Mouse (Mus musculus) heart, adult 2 months (tissue): ENCODE results near the gene Trim63. TPM values are rescaled to one million over a fixed set of nuclear protein-coding genes. Genes with fewer than 3 reads are reported as not detected.

Experiments used
- DNase-seq, 2 experiments: peaks; one replicate each; pipeline ENCODE4 v3.0.0; 2021
- H3K27ac ChIP-seq: fragments of 200-600 bp; 2 replicates; pipeline ENCODE4 v1.8.1; 2022
- H3K27me3 ChIP-seq: fragments of 200-500 bp; 2 replicates; pipeline ENCODE4 v1.6.1; 2012; ENCODE audit warnings: mild to moderate bottlenecking, low read length, inconsistent platforms, mixed read lengths; ENCODE audit not compliant: control insufficient read depth, insufficient read depth
- H3K36me3 ChIP-seq: fragments of 200-500 bp; 2 replicates; pipeline ENCODE4 v1.6.1; 2012; ENCODE audit warnings: low read length, inconsistent platforms; ENCODE audit not compliant: control insufficient read depth, insufficient read depth
- H3K4me1 ChIP-seq: fragments of 200-500 bp; 2 replicates; pipeline ENCODE4 v1.6.1; 2011; ENCODE audit warnings: low read length; ENCODE audit not compliant: control insufficient read depth, insufficient read depth
- H3K4me3 ChIP-seq: fragments of 200-600 bp; 2 replicates; pipeline ENCODE4 v1.8.1; 2022
- H3K79me2 ChIP-seq: fragments of 200-500 bp; replicated peaks from 2 replicates; pipeline ENCODE4 v1.6.1; 2012; ENCODE audit warnings: mild to moderate bottlenecking, inconsistent platforms, low read length, moderate library complexity, mixed read lengths; ENCODE audit not compliant: control insufficient read depth, insufficient read depth
- H3K9ac ChIP-seq: fragments of 200-500 bp; 2 replicates; pipeline ENCODE4 v1.6.1; 2012; ENCODE audit warnings: low read depth, mild to moderate bottlenecking, control low read depth, inconsistent platforms, low read length, mixed read lengths
- CTCF ChIP-seq: fragments of 200-600 bp; IDR thresholded peaks from 2 replicates; pipeline ENCODE4 v1.8.1; 2022; ENCODE audit warnings: antibody characterized with exemption, mild to moderate bottlenecking, moderate library complexity
- EP300 ChIP-seq: fragments of 200-500 bp; IDR thresholded peaks from 2 replicates; pipeline ENCODE4 v1.6.1; 2011; ENCODE audit warnings: low read depth, low read length, control low read depth; ENCODE audit not compliant: insufficient read depth
- POLR2A ChIP-seq: fragments of 200-500 bp; IDR thresholded peaks from 2 replicates; pipeline ENCODE4 v1.6.1; 2011; ENCODE audit warnings: mild to moderate bottlenecking, low read depth, low read length, control low read depth; ENCODE audit not compliant: insufficient read depth
- WGBS: fragments of 180-500 bp; shearing (Covaris S2); methylation state at CpG from one replicate; pipeline ENCODE4 v1.1.7; 2018; 5-methylcytosine and 5-hydroxymethylcytosine counted together
- intact Hi-C: fragments of 180-260 bp; cut with DNase I; formaldehyde crosslinking; loops from one replicate; pipeline ENCODE4 v1.15.1; 2025
- polyA plus RNA-seq: library from polyadenylated mRNA; depleted of rRNA; stranded (reverse); fragments of >200 nt; gene quantifications from 2 replicates; pipeline ENCODE4 v1.2.3, GENCODE M21; 2012
- total RNA-seq, 2 experiments: library from RNA; stranded (reverse); gene quantifications; 2 replicates each; pipeline ENCODE4 v1.2.3; 2021

Trim63 gene
- total and polyA plus RNA-seq, 3 experiments = 142 to 210 (median 209) TPM

DNA sequence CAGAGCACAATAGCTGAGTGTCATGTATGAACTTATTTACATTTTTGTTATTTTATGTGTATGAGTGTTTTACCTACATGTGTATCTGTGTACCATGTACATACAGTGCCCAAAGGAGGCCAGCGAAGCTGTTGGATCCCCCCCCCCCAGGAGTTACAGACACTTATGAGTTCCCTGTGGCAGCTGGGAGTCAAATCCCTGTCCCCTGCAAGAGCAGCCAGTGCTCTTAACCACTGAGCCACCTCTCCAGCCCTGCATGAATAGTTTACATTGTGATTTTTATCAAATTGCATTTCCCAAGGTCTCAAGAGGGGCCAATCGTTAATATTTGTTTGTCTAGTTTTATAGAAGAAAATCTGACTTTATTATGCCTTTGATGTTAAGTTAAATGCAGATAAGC is 8.0 kb upstream of the Trim63 start:
- intact Hi-C loops = no loop called here

DNA sequence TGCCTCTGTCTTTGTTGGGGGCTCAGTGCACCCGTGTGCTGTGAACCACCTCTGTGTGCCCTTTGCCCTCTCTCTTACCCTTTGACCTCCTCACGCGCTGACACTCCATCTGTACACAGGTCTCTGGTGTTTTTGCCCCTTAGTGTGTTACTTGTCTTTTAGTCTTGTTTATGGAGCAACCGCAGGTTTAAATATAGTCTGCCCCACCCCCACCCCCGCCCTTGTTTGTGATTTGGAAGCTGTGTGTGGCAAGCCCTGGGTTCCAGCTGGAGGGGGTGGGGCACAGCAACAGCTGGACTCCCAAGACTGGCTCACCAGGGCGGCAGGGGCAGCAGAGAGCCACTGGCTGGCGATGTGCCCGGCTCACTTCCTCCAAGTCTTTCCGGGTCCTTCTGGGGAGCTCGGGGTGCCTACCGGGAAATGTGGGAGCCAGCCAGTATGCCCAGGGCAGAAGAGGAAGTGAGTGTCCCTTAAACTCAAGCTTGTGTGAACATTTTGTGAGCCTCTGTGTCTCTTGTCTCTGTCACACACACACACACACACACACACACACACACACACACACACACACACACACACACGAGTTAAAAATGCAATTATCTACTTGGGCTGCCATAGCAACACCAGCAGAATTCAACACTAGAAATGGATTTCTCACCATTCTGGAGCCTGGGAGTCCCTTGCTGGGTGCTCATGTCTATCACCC is 7.4 kb upstream of the Trim63 start:
- intact Hi-C loops = no loop called here
- H3K79me2 ChIP-seq = no peaks in the 10 kb centered on the region
- TF ChIP-seq POLR2A = no peak
- TF ChIP-seq EP300 = 0 out of 2 replicates have a peak, but pooled peaks have one; percentile 38
- TF ChIP-seq CTCF = peak; percentile 57
- no peak overlapping the region for H3K9ac ChIP-seq
- no peaks in the 10 kb centered on the region for H3K36me3 ChIP-seq
- H3K27ac ChIP-seq = peak overlapping the region; percentile 55
- peak; percentile 78 to 84 for DNase-seq
- H3K4me3 ChIP-seq = no peak overlapping the region; the same call in 1 of the 2 replicates
- H3K27me3 ChIP-seq = no peaks in the 10 kb centered on the region
- H3K4me1 ChIP-seq = peaks cover 1% of the 10 kb centered on the region; the same call in 1 of the 2 replicates
- 6% methylated on average over 12 of the region's 12 CpGs for WGBS

More for the DNA sequence above, 8.0 kb upstream of the Trim63 start:
- Histone ChIP-seq H3K9ac (no peak overlapping the region), H3K36me3 (no peaks in the 10 kb centered on the region), H3K4me1 (peaks cover 1% of the 10 kb centered on the region; the same call in 1 of the 2 replicates), H3K27ac (peak overlapping the region; percentile 55), H3K79me2 (no peaks in the 10 kb centered on the region), H3K27me3 (no peaks in the 10 kb centered on the region), H3K4me3 (no peak overlapping the region; the same call in 1 of the 2 replicates)
- DNase-seq = no peak
- TF ChIP-seq EP300 = no peak
- no peak for TF ChIP-seq CTCF
- no peak for TF ChIP-seq POLR2A
- WGBS = 38% methylated on average over 2 of the region's 2 CpGs

DNA sequence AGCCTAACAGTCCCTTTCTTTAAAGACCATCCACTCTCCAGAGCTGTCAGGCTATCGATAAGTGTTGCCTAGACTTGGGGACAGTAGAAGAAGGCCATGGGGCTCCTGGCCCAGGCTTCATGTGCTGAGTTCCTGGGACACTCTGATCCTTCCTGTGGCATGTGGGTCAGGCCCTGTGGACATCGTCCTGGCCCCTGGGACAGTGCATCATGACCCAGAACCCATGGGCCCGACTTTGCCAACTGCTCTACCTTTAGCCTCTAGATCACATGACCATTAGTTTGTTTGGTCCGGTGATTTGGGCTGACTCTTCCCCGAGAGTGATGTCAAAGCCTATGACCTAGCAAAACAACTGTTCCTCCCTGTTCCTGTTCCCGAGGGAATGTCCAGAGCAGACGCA is 4.8 kb upstream of the Trim63 start:
- DNase-seq = no peak
- H3K36me3 ChIP-seq = no peaks in the 10 kb centered on the region
- no peak overlapping the region for H3K27ac ChIP-seq
- H3K4me1 ChIP-seq = peaks cover 1% of the 10 kb centered on the region; the same call in 1 of the 2 replicates
- intact Hi-C loops = no loop called here
- TF ChIP-seq POLR2A = no peak
- TF ChIP-seq CTCF = no peak
- TF ChIP-seq EP300 = no peak
- no peaks in the 10 kb centered on the region for H3K79me2 ChIP-seq
- H3K27me3 ChIP-seq = no peaks in the 10 kb centered on the region
- H3K4me3 ChIP-seq = no peak overlapping the region
- no peak overlapping the region for H3K9ac ChIP-seq
- WGBS = 77% methylated on average over 7 of the region's 7 CpGs

DNA sequence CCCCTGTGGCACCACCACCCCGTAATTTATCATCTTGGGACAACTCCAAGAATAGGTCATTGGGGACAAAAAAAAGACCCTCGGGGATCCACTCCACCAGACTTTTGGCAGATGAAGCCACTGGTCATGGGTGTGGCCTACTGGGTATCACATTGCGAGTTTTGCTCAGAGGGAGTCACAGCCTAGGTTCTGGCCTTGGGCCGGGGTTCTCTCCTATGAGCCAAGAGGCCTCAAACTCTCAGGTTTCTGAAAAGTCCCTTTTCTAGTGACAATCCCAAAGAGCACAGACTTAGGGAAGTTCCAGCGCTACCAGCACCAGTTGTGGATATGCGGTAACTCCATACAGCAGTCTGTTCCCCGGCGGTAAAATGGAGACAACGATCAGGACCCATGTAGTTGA is 4.3 kb upstream of the Trim63 start:
- TF ChIP-seq EP300 (no peak), CTCF (no peak), POLR2A (no peak)
- no peaks in the 10 kb centered on the region for H3K27me3 ChIP-seq
- no peak overlapping the region for H3K9ac ChIP-seq
- DNase-seq = no peak
- H3K4me1 ChIP-seq = peaks cover 1% of the 10 kb centered on the region; the same call in 1 of the 2 replicates
- 83% methylated on average over 9 of the region's 9 CpGs for WGBS
- no peak overlapping the region for H3K4me3 ChIP-seq
- no peaks in the 10 kb centered on the region for H3K36me3 ChIP-seq
- no peak overlapping the region for H3K27ac ChIP-seq
- intact Hi-C loops = no loop called here
- no peaks in the 10 kb centered on the region for H3K79me2 ChIP-seq

DNA sequence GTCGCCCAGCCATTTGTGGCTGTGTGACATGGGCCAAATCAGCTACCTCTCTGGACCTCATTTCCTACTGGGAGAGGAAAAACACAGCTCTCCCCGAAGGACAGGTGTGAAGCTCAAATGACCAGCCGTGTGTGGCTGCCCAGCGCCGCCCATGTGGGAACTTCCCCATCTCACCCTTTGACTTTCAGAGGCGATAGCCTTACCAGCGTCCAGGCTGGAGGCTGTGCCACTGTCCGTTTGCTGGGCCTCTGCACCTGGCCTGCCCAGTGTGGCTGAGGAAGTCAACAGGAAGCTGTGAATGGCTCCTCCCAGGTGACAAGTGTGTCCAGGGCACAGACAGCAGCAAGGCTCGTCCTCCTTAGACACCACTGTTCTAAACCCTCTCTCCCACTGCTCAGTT is 3.1 kb upstream of the Trim63 start:
- Histone ChIP-seq H3K9ac (no peak overlapping the region), H3K27ac (no peak overlapping the region), H3K4me3 (no peak overlapping the region), H3K79me2 (no peaks in the 10 kb centered on the region), H3K27me3 (no peaks in the 10 kb centered on the region), H3K4me1 (peaks cover 1% of the 10 kb centered on the region; the same call in 1 of the 2 replicates), H3K36me3 (no peaks in the 10 kb centered on the region)
- DNase-seq = no peak
- intact Hi-C loops = no loop called here
- WGBS = 77% methylated on average over 9 of the region's 9 CpGs
- TF ChIP-seq EP300 (no peak), POLR2A (no peak), CTCF (no peak)

DNA sequence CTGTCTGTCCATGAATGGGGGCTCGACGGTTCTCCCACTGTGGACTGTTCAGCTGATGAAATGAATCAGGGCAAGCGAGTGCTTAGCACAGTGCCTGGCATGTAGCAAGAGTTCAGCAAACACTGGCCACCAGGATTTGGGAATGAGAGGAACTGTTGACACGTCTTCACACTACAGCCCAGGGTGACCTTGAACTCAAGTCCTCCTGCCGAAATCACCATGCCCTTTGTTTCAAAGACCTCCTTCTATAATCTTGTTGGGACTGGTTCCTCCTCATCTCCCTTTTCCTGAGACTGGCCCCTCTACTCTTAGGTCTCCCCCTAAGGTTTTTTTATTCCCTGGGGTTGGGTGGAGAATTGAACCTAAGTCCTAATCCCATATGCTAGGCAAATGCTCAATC is 2.6 kb upstream of the Trim63 start:
- H3K4me3 ChIP-seq = no peak overlapping the region
- intact Hi-C loops = no loop called here
- TF ChIP-seq POLR2A (no peak), CTCF (no peak), EP300 (no peak)
- H3K4me1 ChIP-seq = no peaks in the 10 kb centered on the region
- H3K27me3 ChIP-seq = no peaks in the 10 kb centered on the region
- WGBS = 87% methylated on average over 5 of the region's 5 CpGs
- H3K27ac ChIP-seq = no peak overlapping the region
- 0 out of 2 replicates have a peak, but pooled peaks cover under 1% of the 10 kb centered on the region for H3K36me3 ChIP-seq
- no peaks in the 10 kb centered on the region for H3K79me2 ChIP-seq
- DNase-seq = no peak
- no peak overlapping the region for H3K9ac ChIP-seq
